Mouse (Mus musculus): ENCODE data around the gene Mboat7. TPM values are rescaled to one million over a fixed set of nuclear protein-coding genes. Genes with fewer than 3 reads are reported as not detected.

Mboat7 gene
- total and polyA plus RNA-seq, 3 experiments = 19.2 to 25.0 (median 19.7) TPM

GRCm38 (mm10) chr7:3676371-3676770 is 17.0 kb downstream of the Mboat7 start:
- Histone ChIP-seq H3K4me3 (no peak overlapping the region), H3K27me3 (ENCODE audit: control insufficient read depth, insufficient read depth, low read length) (no peaks in the 10 kb centered on the region), H3K9ac (ENCODE audit: low read depth, low read length) (no peak overlapping the region), H3K36me3 (ENCODE audit: control insufficient read depth, insufficient read depth, low read length) (no peaks in the 10 kb centered on the region), H3K4me1 (ENCODE audit: control insufficient read depth, insufficient read depth, low read length) (no peaks in the 10 kb centered on the region), H3K27ac (no peak overlapping the region), H3K79me2 (replicated peaks; ENCODE audit: control insufficient read depth, insufficient read depth, low read length) (no peaks in the 10 kb centered on the region)
- 84% methylated on average over 12 of the region's 12 CpGs for WGBS
- intact Hi-C loops (cut with DNase I) = loop anchor here (5.0 kb wide), 1 partner anchor 69 kb away; no protein-coding TSS in a partner anchor
- no peak for DNase-seq
- TF ChIP-seq POLR2A (IDR thresholded peaks at IDR 0.05; ENCODE audit: insufficient read depth, low read depth, low read length) (no peak), EP300 (IDR thresholded peaks at IDR 0.05; ENCODE audit: insufficient read depth, low read depth, low read length) (no peak), CTCF (IDR thresholded peaks at IDR 0.05) (no peak)

- Histone ChIP-seq H3K27me3 (ENCODE audit: control insufficient read depth, insufficient read depth, low read length) (no peaks in the 10 kb centered on the region), H3K27ac (no peak overlapping the region), H3K4me3 (no peak overlapping the region), H3K4me1 (ENCODE audit: control insufficient read depth, insufficient read depth, low read length) (no peaks in the 10 kb centered on the region), H3K79me2 (replicated peaks; ENCODE audit: control insufficient read depth, insufficient read depth, low read length) (no peaks in the 10 kb centered on the region), H3K9ac (ENCODE audit: low read depth, low read length) (no peak overlapping the region), H3K36me3 (ENCODE audit: control insufficient read depth, insufficient read depth, low read length) (no peaks in the 10 kb centered on the region)
- WGBS = 80% methylated on average over 3 of the region's 3 CpGs
- TF ChIP-seq POLR2A (IDR thresholded peaks at IDR 0.05; ENCODE audit: insufficient read depth, low read depth, low read length) = no peak
- TF ChIP-seq CTCF (IDR thresholded peaks at IDR 0.05) = no peak
- no peak for TF ChIP-seq EP300 (IDR thresholded peaks at IDR 0.05; ENCODE audit: insufficient read depth, low read depth, low read length)
- intact Hi-C loops (cut with DNase I) = loop anchor here (5.0 kb wide), 1 partner anchor 68 kb away; no protein-coding TSS in a partner anchor
- no peak for DNase-seq
These were observed 18.1 kb downstream of the Mboat7 start for GRCm38 (mm10) chr7:3675228-3675548.

- WGBS = 66% methylated on average over 10 of the region's 10 CpGs
- Histone ChIP-seq H3K4me3 (no peak overlapping the region), H3K27me3 (ENCODE audit: control insufficient read depth, insufficient read depth, low read length) (no peaks in the 10 kb centered on the region), H3K9ac (ENCODE audit: low read depth, low read length) (no peak overlapping the region), H3K36me3 (ENCODE audit: control insufficient read depth, insufficient read depth, low read length) (no peaks in the 10 kb centered on the region), H3K79me2 (replicated peaks; ENCODE audit: control insufficient read depth, insufficient read depth, low read length) (no peaks in the 10 kb centered on the region), H3K27ac (no peak overlapping the region), H3K4me1 (ENCODE audit: control insufficient read depth, insufficient read depth, low read length) (no peaks in the 10 kb centered on the region)
- peak; percentile 77 to 84 for DNase-seq
- intact Hi-C loops (cut with DNase I) = loop anchor here (5.0 kb wide), 1 partner anchor 67 kb away; no protein-coding TSS in a partner anchor
- TF ChIP-seq EP300 (IDR thresholded peaks at IDR 0.05; ENCODE audit: insufficient read depth, low read depth, low read length) = no peak
- TF ChIP-seq POLR2A (IDR thresholded peaks at IDR 0.05; ENCODE audit: insufficient read depth, low read depth, low read length) = no peak
- peak; percentile 99 for TF ChIP-seq CTCF (IDR thresholded peaks at IDR 0.05)
These were observed 18.7 kb downstream of the Mboat7 start for GRCm38 (mm10) chr7:3674507-3675227.

GRCm38 (mm10) chr7:3666921-3667391 is 26.4 kb downstream of the Mboat7 start:
- Histone ChIP-seq H3K27me3 (ENCODE audit: control insufficient read depth, insufficient read depth, low read length) (no peaks in the 10 kb centered on the region), H3K79me2 (replicated peaks; ENCODE audit: control insufficient read depth, insufficient read depth, low read length) (no peaks in the 10 kb centered on the region; the same call in 1 of the 2 replicates), H3K36me3 (ENCODE audit: control insufficient read depth, insufficient read depth, low read length) (peaks cover 3% of the 10 kb centered on the region; the same call in 1 of the 2 replicates), H3K9ac (ENCODE audit: low read depth, low read length) (no peak overlapping the region), H3K27ac (no peak overlapping the region), H3K4me3 (no peak overlapping the region), H3K4me1 (ENCODE audit: control insufficient read depth, insufficient read depth, low read length) (peaks cover 4% of the 10 kb centered on the region; the same call in 1 of the 2 replicates)
- TF ChIP-seq CTCF (IDR thresholded peaks at IDR 0.05) (peak; percentile 38), EP300 (IDR thresholded peaks at IDR 0.05; ENCODE audit: insufficient read depth, low read depth, low read length) (no peak)
- DNase-seq = no peak
- WGBS = 23% methylated on average over 14 of the region's 14 CpGs
- intact Hi-C loops (cut with DNase I) = no loop called here

GRCm38 (mm10) chr7:3665215-3666114 is 27.9 kb downstream of the Mboat7 start, which contains the start of gene Leng1:
TSS of gene Leng1 (minus strand) at chr7:3665840.
- 1% methylated on average over 45 of the region's 45 CpGs for WGBS
- H3K79me2 ChIP-seq (replicated peaks; ENCODE audit: control insufficient read depth, insufficient read depth, low read length) = no peaks in the 10 kb centered on the region; the same call in 1 of the 2 replicates
- peaks cover 4% of the 10 kb centered on the region; the same call in 1 of the 2 replicates for H3K4me1 ChIP-seq (ENCODE audit: control insufficient read depth, insufficient read depth, low read length)
- TF ChIP-seq CTCF (IDR thresholded peaks at IDR 0.05) (no peak), EP300 (IDR thresholded peaks at IDR 0.05; ENCODE audit: insufficient read depth, low read depth, low read length) (peak; percentile 65), POLR2A (IDR thresholded peaks at IDR 0.05; ENCODE audit: insufficient read depth, low read depth, low read length) (peak; percentile 98)
- peaks cover 3% of the 10 kb centered on the region; the same call in 1 of the 2 replicates for H3K36me3 ChIP-seq (ENCODE audit: control insufficient read depth, insufficient read depth, low read length)
- H3K27me3 ChIP-seq (ENCODE audit: control insufficient read depth, insufficient read depth, low read length) = no peaks in the 10 kb centered on the region
- DNase-seq = peak; percentile 94 to 98
- intact Hi-C loops (cut with DNase I) = loop anchor here (1.0 kb wide), 1 partner anchor 27 kb away; the partner anchor contains the start of gene Tsen34
- peak within 1 kb of the TSS; percentile 76 for H3K4me3 ChIP-seq
- H3K27ac ChIP-seq = peak within 1 kb of the TSS; percentile 96
- peak within 1 kb of the TSS; percentile 84 for H3K9ac ChIP-seq (ENCODE audit: low read depth, low read length)

Data from heart, adult 2 months (tissue).